Mouse (Mus musculus): Measurements from ENCODE around the gene Gm42906. TPM values are rescaled to one million over a fixed set of nuclear protein-coding genes. Genes with fewer than 3 reads are reported as not detected.

The Gm42906 gene
- polyA plus RNA-seq, 1 experiment from 2014 or later = not detected

DNA sequence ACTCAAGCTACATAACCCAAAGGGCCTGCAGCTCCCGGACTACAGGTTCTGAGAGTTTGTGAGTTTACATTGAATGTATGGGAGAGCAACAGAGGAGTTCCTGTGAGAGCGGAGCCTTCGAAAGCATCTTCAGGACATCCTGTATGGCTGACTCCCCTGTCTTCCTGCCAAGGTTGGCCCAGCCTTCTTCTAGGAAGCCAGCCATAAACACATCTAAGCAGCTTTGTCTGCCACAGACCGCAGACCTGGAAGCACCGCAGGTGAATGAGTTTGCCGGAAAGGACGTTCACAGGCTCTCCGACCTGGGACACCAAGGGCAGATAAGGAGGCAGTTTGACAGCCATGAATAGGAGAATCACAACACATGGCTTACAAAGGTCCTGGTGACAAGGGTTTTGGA lies 246.7 kb downstream of the Gm42906 start:
- H3K27ac ChIP-seq (ENCODE audit: low read length) = no peak overlapping the region
- ATAC-seq (ENCODE audit: low read depth) = no peak
- H3K9me3 ChIP-seq (ENCODE audit: control insufficient read depth, low read length) = no peaks in the 10 kb centered on the region
- H3K27me3 ChIP-seq (ENCODE audit: control insufficient read depth, insufficient read depth, low read depth, low read length) = no peaks in the 10 kb centered on the region
- 83% methylated on average over 8 of the region's 8 CpGs for WGBS
- no peak overlapping the region for H3K4me2 ChIP-seq (ENCODE audit: low read depth, low read length)
- no peak overlapping the region for H3K9ac ChIP-seq (ENCODE audit: low read length)
- H3K4me1 ChIP-seq (replicated peaks; ENCODE audit: control insufficient read depth, insufficient read depth, low read length) = peaks cover 16% of the 10 kb centered on the region
- H3K4me3 ChIP-seq (ENCODE audit: low read length) = no peak overlapping the region
- no peaks in the 10 kb centered on the region for H3K36me3 ChIP-seq (ENCODE audit: control insufficient read depth, insufficient read depth, low read length)

GRCm38 (mm10) chr5:151180176-151180785 lies 247.7 kb downstream of the Gm42906 start:
- Histone ChIP-seq H3K4me3 (ENCODE audit: low read length) (no peak overlapping the region), H3K9me3 (ENCODE audit: control insufficient read depth, low read length) (no peaks in the 10 kb centered on the region), H3K9ac (ENCODE audit: low read length) (no peak overlapping the region), H3K4me1 (replicated peaks; ENCODE audit: control insufficient read depth, insufficient read depth, low read length) (peaks cover 22% of the 10 kb centered on the region), H3K27ac (ENCODE audit: low read length) (no peak overlapping the region), H3K36me3 (ENCODE audit: control insufficient read depth, insufficient read depth, low read length) (no peaks in the 10 kb centered on the region), H3K27me3 (ENCODE audit: control insufficient read depth, insufficient read depth, low read depth, low read length) (no peaks in the 10 kb centered on the region), H3K4me2 (ENCODE audit: low read depth, low read length) (no peak overlapping the region)
- WGBS = 56% methylated on average over 9 of the region's 9 CpGs
- ATAC-seq (ENCODE audit: low read depth) = peak; percentile 29; the same call in 1 of the 2 replicates

GRCm38 (mm10) chr5:151177171-151177570 lies 250.8 kb downstream of the Gm42906 start:
- H3K9me3 ChIP-seq (ENCODE audit: control insufficient read depth, low read length) = no peaks in the 10 kb centered on the region
- no peaks in the 10 kb centered on the region for H3K36me3 ChIP-seq (ENCODE audit: control insufficient read depth, insufficient read depth, low read length)
- no peak overlapping the region for H3K4me2 ChIP-seq (ENCODE audit: low read depth, low read length)
- WGBS = 94% methylated on average over 3 of the region's 3 CpGs
- H3K4me3 ChIP-seq (ENCODE audit: low read length) = no peak overlapping the region
- no peak for ATAC-seq (ENCODE audit: low read depth)
- peaks cover 33% of the 10 kb centered on the region for H3K4me1 ChIP-seq (replicated peaks; ENCODE audit: control insufficient read depth, insufficient read depth, low read length)
- no peaks in the 10 kb centered on the region for H3K27me3 ChIP-seq (ENCODE audit: control insufficient read depth, insufficient read depth, low read depth, low read length)
- no peak overlapping the region for H3K9ac ChIP-seq (ENCODE audit: low read length)
- H3K27ac ChIP-seq (ENCODE audit: low read length) = no peak overlapping the region

DNA sequence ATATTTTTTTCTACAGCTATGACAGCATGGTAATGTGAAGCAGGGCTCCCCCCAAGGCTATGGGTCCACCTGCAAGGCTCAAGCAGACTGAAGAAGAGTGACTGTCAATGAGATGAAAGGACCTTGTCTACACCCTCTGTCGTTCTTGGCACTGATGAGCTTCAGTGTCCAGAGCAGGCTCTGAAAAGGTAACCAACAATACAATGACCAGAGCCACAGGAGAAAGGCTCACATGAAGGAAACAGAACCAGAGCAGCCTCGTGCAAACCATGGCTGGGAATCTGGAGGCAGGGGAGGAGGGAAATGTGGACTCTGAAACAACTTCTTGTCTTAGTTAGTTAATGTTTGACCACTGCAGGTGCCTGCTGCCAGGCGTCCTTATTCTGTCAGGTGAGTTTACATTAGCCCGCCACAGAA lies 252.1 kb downstream of the Gm42906 start:
- Histone ChIP-seq H3K9ac (ENCODE audit: low read length) (no peak overlapping the region), H3K9me3 (ENCODE audit: control insufficient read depth, low read length) (no peaks in the 10 kb centered on the region), H3K4me2 (ENCODE audit: low read depth, low read length) (no peak overlapping the region), H3K27ac (ENCODE audit: low read length) (peak overlapping the region; percentile 88), H3K36me3 (ENCODE audit: control insufficient read depth, insufficient read depth, low read length) (no peaks in the 10 kb centered on the region), H3K4me1 (replicated peaks; ENCODE audit: control insufficient read depth, insufficient read depth, low read length) (peaks cover 33% of the 10 kb centered on the region), H3K27me3 (ENCODE audit: control insufficient read depth, insufficient read depth, low read depth, low read length) (no peaks in the 10 kb centered on the region), H3K4me3 (ENCODE audit: low read length) (no peak overlapping the region)
- peak; percentile 79 for ATAC-seq (ENCODE audit: low read depth)
- 37% methylated on average over 4 of the region's 4 CpGs for WGBS

- Histone ChIP-seq H3K4me3 (ENCODE audit: low read length) (no peak overlapping the region), H3K9ac (ENCODE audit: low read length) (0 out of 2 replicates have a peak overlapping the region, but pooled peaks have one; percentile 33), H3K4me2 (ENCODE audit: low read depth, low read length) (no peak overlapping the region), H3K27ac (ENCODE audit: low read length) (peak overlapping the region; percentile 88), H3K9me3 (ENCODE audit: control insufficient read depth, low read length) (no peaks in the 10 kb centered on the region), H3K36me3 (ENCODE audit: control insufficient read depth, insufficient read depth, low read length) (no peaks in the 10 kb centered on the region), H3K4me1 (replicated peaks; ENCODE audit: control insufficient read depth, insufficient read depth, low read length) (peaks cover 31% of the 10 kb centered on the region), H3K27me3 (ENCODE audit: control insufficient read depth, insufficient read depth, low read depth, low read length) (no peaks in the 10 kb centered on the region)
- ATAC-seq (ENCODE audit: low read depth) = peak; percentile 58
- WGBS = 40% methylated on average over 7 of the region's 7 CpGs
These were observed 253.2 kb downstream of the Gm42906 start for GRCm38 (mm10) chr5:151174485-151175460.

- Histone ChIP-seq H3K4me3 (ENCODE audit: low read length) (no peak overlapping the region), H3K9ac (ENCODE audit: low read length) (no peak overlapping the region), H3K27me3 (ENCODE audit: control insufficient read depth, insufficient read depth, low read depth, low read length) (no peaks in the 10 kb centered on the region), H3K36me3 (ENCODE audit: control insufficient read depth, insufficient read depth, low read length) (no peaks in the 10 kb centered on the region), H3K9me3 (ENCODE audit: control insufficient read depth, low read length) (no peaks in the 10 kb centered on the region), H3K4me1 (replicated peaks; ENCODE audit: control insufficient read depth, insufficient read depth, low read length) (peaks cover 31% of the 10 kb centered on the region), H3K27ac (ENCODE audit: low read length) (peak overlapping the region; percentile 47; the same call in 1 of the 2 replicates), H3K4me2 (ENCODE audit: low read depth, low read length) (no peak overlapping the region)
- no peak for ATAC-seq (ENCODE audit: low read depth)
- 63% methylated on average over 1 of the region's 1 CpGs for WGBS
These were observed 254.2 kb downstream of the Gm42906 start for GRCm38 (mm10) chr5:151173774-151174173.

DNA sequence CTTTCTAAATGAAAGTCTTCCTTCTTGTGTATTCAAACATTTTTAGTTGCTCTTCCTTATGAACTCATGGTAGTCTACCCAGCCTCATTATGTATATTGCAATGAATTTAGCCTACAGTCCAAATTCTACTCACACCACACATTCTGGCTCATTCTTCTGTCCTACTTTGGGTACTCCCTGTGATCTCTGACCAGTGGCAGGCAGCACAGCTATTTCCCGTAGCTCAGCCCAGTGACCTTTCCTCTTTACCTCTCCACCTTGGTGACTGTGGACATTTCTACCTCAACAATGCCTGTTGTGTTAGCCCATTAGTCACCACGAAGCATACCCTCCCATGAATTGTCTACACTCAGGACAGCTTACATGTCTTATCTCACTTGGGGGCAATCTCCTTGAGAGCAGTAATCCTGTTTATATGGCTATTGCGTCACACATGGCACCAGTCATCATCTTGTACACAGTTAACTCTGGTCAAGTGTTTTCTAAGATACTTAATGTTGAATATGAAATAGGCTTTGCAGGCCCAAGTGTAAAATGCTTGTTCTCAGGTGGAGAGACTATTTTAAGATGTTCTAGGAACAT lies 257.7 kb downstream of the Gm42906 start:
- H3K4me3 ChIP-seq (ENCODE audit: low read length) = no peak overlapping the region

DNA sequence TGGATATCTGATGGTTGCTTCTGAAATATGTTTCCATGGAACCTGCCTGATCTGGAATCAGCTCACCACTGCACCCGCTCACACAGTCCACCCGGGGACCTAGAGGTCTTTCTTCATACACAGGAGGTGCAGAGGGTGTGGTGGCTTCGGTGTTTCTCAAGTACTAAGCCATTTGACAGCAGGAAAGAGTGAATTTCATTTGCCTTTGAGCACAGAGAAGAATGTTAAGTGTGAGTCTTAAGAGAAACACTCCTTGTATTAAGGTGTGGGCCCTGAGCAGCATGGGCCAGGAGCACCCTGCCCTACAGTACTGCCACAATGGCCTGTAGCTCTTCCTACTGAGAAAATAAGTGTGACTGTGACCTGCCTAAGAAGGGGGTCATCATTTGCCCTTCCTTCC lies 259.8 kb downstream of the Gm42906 start:
- ATAC-seq (ENCODE audit: low read depth) = peak; percentile 84
- Histone ChIP-seq H3K9ac (ENCODE audit: low read length) (peak overlapping the region; percentile 22; the same call in 1 of the 2 replicates), H3K4me3 (ENCODE audit: low read length) (no peak overlapping the region), H3K9me3 (ENCODE audit: control insufficient read depth, low read length) (no peaks in the 10 kb centered on the region), H3K36me3 (ENCODE audit: control insufficient read depth, insufficient read depth, low read length) (no peaks in the 10 kb centered on the region), H3K27me3 (ENCODE audit: control insufficient read depth, insufficient read depth, low read depth, low read length) (no peaks in the 10 kb centered on the region), H3K4me1 (replicated peaks; ENCODE audit: control insufficient read depth, insufficient read depth, low read length) (peaks cover 48% of the 10 kb centered on the region), H3K4me2 (ENCODE audit: low read depth, low read length) (no peak overlapping the region), H3K27ac (ENCODE audit: low read length) (peak overlapping the region; percentile 86)
- 60% methylated on average over 3 of the region's 3 CpGs for WGBS

More for the DNA sequence above, 257.7 kb downstream of the Gm42906 start:
- Histone ChIP-seq H3K27me3 (ENCODE audit: control insufficient read depth, insufficient read depth, low read depth, low read length) (no peaks in the 10 kb centered on the region), H3K4me1 (replicated peaks; ENCODE audit: control insufficient read depth, insufficient read depth, low read length) (peaks cover 51% of the 10 kb centered on the region), H3K27ac (ENCODE audit: low read length) (no peak overlapping the region), H3K36me3 (ENCODE audit: control insufficient read depth, insufficient read depth, low read length) (no peaks in the 10 kb centered on the region), H3K9ac (ENCODE audit: low read length) (no peak overlapping the region), H3K4me2 (ENCODE audit: low read depth, low read length) (no peak overlapping the region), H3K9me3 (ENCODE audit: control insufficient read depth, low read length) (no peaks in the 10 kb centered on the region)
- WGBS = 63% methylated on average over 3 of the region's 3 CpGs
- ATAC-seq (ENCODE audit: low read depth) = no peak

GRCm38 (mm10) chr5:151167641-151168040 lies 260.3 kb downstream of the Gm42906 start:
- Histone ChIP-seq H3K9ac (ENCODE audit: low read length) (no peak overlapping the region), H3K9me3 (ENCODE audit: control insufficient read depth, low read length) (no peaks in the 10 kb centered on the region), H3K4me3 (ENCODE audit: low read length) (no peak overlapping the region), H3K27me3 (ENCODE audit: control insufficient read depth, insufficient read depth, low read depth, low read length) (no peaks in the 10 kb centered on the region), H3K4me2 (ENCODE audit: low read depth, low read length) (no peak overlapping the region), H3K4me1 (replicated peaks; ENCODE audit: control insufficient read depth, insufficient read depth, low read length) (peaks cover 48% of the 10 kb centered on the region), H3K27ac (ENCODE audit: low read length) (peak overlapping the region; percentile 86), H3K36me3 (ENCODE audit: control insufficient read depth, insufficient read depth, low read length) (no peaks in the 10 kb centered on the region)
- no peak for ATAC-seq (ENCODE audit: low read depth)
- WGBS = 58% methylated on average over 6 of the region's 6 CpGs

Measured in lung, embryonic 16.5 days (tissue).